Mouse (Mus musculus) CD4-positive naive resting alpha-beta T cell, adult 76 days (primary cell): Measurements from ENCODE around the gene S100a16. TPM values are rescaled to one million over a fixed set of nuclear protein-coding genes. Genes with fewer than 3 reads are reported as not detected.

Source experiments
- total RNA-seq: library from RNA; stranded (reverse); gene quantifications from one replicate; pipeline ENCODE4 v1.2.4, GENCODE M21; 2023

Gene S100a16
- total RNA-seq: not detected

DNA sequence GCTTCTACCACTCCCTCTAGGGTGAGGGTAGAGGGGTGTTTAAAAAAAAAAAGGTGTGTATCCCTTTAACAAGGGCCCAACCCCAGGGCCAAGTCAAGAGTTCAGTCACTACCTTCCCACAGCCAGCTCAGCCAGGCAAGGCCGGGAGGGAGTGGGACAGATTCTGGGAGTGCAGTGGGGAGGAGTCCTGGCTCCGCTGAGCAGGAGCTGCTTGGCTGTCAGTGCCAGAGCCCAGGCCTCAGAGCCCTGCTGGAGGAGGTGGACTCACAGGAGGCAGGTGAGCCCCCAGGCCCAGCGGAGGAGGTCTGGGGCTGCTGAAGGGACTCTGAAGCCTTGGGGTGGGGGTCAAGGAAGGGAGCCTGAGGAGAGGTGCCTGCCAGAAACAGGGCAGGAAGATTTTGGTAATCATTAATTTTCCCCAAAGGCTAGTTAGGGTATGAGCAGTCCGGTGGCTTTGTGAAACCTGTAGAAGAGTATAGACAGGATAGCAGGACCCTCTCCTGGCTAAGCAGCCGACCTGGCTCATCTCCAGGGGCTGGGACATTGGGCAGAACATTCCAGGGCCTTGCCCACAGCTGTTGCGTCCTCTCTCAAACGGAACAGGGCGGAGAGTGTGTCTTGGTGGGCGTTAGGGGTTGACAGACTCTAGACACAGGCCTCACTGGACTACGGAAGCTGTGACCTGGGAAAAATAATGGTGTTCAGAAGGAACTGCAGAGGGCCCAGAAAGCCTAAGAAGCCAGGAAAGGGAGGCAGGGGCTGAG, at the start of gene S100a16:
Gene S100a16 (plus strand): TSS at position 114 of the 764 bp plus-strand sequence.

DNA sequence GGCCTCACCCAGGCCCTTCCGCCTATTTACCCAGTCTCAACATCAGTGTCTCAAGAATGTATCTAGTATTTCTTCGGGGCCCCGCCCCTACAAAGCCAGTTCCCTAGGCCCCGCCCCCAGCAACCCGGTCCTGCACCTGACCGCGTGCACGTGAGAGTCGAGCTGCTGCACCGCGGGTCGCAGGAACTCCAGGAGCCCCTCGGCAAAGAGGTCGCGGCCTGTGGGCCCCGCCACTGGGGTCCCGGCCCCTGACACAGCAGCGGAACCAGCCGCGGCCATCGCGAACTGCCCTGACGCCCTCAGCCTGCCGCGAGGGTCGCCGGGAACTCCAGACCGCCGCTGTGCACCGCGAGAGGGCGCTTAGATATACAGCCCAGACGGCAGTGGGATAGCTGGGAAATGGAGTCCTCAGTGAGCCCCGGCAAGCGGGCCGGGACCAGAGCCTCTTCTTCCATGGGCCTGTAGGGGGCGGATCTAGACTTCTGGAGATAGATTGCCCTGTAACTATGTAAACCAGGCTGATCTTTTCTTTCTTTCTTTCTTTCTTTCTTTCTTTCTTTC, 46.3 kb upstream of the S100a16 start, which contains the start of gene Snapin:
Gene Snapin (minus strand): TSS at position 338 of the 561 bp plus-strand sequence.

DNA sequence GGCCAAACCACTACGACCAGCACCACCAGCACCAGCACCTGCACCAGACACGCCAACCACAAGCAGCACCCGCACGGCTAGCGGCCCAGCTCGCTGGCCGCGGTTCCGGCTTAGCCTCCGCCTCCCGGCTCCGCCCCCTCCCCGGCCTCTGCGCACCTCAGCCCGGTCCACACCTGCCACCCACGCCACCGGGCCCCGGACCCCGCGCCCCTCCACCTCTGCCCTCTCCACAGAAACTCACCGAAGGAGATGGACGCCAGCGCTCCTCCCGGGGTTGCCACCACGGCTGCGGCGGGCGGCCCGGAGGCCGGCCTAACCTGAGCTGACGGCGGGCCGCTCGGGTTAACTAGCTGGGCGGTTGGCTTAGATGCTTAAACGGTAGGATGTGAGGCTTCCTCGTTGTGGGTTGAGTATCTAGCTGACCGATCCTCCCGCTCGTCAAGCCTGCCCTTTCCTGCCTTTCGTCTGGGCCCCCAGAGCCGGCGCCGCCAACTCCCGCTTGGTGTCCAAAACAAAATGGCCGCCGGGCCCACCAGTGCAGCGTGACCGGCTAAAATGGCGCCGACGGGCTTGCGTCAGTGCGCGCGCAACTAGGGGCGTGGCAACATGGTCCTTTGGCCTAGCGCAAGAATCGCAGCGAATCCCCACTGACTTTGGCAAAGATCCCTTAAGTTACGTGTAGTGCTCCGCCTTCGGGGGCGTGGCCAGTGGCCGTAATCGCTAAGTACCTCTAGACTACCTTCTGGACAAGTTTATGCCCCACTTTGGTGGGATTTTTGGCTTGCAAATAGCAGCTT, 27.9 kb upstream of the S100a16 start, which contains the start of gene Chtop:
Gene Chtop (minus strand): TSS at position 549 of the 797 bp plus-strand sequence.

DNA sequence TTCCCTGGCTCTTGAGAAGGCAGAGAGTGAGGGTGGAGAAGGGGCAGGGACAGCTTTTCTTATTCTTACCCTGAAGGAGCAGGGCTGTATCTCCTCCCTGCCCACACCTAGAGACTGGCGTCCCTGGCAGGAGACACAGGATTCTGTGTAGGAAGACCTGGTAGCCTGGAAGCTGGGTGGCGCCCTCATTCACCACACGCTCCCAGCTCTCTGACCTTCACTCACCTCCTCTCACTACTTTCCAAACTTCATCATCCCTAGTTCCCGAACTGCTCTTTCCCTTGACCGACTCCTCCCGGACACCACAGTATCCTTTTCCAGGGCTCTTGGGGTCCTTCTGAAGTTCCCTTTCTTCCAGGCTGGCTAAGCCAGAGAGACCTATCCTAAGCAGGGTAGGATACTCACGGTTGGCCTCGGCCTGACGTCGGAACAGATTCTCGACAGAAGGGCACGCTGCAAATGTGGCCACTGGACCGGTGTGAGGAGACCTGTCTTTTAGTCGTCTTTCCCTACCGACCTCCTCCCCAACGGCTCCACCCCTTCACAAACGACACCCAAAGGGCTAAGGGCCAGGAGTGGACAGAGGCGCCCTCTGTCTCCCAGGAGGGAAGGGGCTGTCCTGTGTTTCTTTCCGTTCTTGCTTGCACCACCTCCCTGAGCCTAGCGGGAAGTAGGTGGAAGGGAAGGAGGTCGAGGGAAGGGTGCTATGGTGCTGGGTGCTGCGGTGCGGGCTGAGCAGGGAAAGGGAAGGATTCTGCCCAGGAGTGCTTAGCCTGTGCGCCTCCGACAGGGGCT, 23.1 kb upstream of the S100a16 start, which contains the start of the genes S100a1 and S100a13:
Gene S100a1 (minus strand): TSS at position 597 of the 795 bp plus-strand sequence.
Gene S100a13 (plus strand): TSS at position 640 of the 795 bp plus-strand sequence.

DNA sequence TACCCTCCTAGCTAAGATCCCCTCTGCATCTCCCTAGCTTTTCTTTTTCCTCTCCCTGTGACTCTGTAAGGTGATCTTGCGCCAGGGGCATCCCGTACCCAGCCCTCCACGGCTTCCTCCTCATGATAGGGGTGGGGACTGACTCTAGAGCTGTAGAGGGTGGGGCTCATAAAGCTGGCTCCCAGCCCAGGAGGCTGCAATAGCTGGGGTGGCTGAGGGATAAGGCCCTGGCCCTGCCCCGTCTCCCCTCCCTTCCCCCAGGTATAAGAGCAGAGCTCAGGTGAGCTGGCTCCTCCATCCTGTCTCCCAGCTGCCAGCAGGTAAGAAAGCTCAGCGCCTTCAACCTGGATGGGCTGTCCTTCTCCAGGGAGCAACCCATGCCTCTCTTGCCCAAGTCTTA, 10.5 kb upstream of the S100a16 start, which contains the start of gene S100a14:
Gene S100a14 (plus strand): TSS at position 277 of the 400 bp plus-strand sequence.

DNA sequence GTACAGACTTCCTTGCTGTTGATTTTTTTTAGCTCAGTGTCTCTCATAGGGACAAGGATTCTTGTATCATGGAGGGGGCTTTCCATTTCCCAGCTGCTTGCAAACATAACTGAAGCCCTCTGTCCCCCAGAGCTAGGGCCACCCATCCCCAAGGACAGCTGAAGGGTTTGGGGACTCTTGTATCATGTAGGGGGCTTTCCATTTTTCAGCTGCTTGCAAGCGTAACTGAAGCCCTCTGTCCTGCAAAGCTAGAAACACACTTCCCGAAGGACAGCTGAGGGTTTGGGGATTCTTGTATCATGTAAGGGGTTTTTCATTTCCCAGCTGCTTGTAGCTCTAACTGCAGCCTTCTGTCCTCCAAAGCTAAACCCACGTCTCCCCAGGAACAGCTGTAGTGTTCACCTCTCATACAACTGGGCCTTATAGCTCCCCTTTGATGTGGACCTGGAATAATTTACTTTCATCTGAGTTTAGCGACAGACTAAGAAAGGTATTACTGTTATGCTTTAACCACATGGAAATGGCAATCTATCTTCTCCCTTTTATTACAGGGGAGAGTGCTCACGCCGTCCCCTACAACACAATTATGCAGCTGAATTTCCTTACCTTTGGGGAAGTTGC, 23.1 kb downstream of the S100a16 start, which contains the start of gene S100a3:
Gene S100a3 (plus strand): TSS at position 571 of the 621 bp plus-strand sequence.

DNA sequence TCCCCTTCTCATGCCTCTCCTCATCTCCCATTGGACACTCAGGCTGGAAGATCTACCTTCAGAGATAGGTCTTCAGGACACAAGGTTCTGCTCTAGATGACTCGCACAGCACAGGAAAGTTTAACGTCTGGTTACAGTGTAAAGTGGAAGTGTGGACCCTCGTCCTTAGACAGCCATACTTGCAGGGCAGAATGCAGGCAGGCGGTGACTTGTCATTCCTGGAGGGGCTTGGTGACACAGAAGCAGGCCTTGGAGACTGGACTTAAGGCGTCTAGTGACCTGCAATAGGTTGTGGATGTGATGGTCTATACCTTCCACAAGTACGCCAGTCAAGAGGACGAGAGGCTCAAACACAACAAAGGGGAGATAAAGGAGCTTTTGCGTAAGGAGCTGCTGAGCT, 52.9 kb downstream of the S100a16 start, which contains the start of gene S100a2:
Gene S100a2 (plus strand): TSS at position 301 of the 400 bp plus-strand sequence.

Other genes starting within 250 kb of the S100a16 start
- 132 TPM for gene Gatad2b, start 244.1 kb upstream of the S100a16 start, total RNA-seq
- gene Slc27a3, start 147.3 kb upstream of the S100a16 start, total RNA-seq: 1.3 TPM
- 42.6 TPM for gene Ints3, start 103.6 kb upstream of the S100a16 start, total RNA-seq
- not detected for gene Npr1, start 71.4 kb upstream of the S100a16 start, total RNA-seq
- gene Ilf2, start 61.1 kb upstream of the S100a16 start, total RNA-seq: 87.3 TPM
- gene Snapin, start 46.2 kb upstream of the S100a16 start, total RNA-seq: 40.6 TPM
- gene Chtop, start 27.8 kb upstream of the S100a16 start, total RNA-seq: 190 TPM
- not detected for gene S100a1, start 22.9 kb upstream of the S100a16 start, total RNA-seq
- 22.1 TPM for gene S100a13, start 22.8 kb upstream of the S100a16 start, total RNA-seq
- 0.79 TPM for gene S100a14, start 10.4 kb upstream of the S100a16 start, total RNA-seq
- not detected for gene S100a3, start 23.3 kb downstream of the S100a16 start, total RNA-seq
- not detected for gene S100a2, start 53.0 kb downstream of the S100a16 start, total RNA-seq
- not detected for gene Gm42674, start 64.7 kb downstream of the S100a16 start, total RNA-seq
- 13.8 TPM for gene S100a4, start 66.5 kb downstream of the S100a16 start, total RNA-seq
- gene S100a5, start 71.3 kb downstream of the S100a16 start, total RNA-seq: not detected
- 8.2 TPM for gene S100a6, start 75.6 kb downstream of the S100a16 start, total RNA-seq
- not detected for gene S100a7a, start 116.8 kb downstream of the S100a16 start, total RNA-seq
- gene S100a8, start 131.7 kb downstream of the S100a16 start, total RNA-seq: 16.9 TPM
- 25.7 TPM for gene S100a9, start 158.5 kb downstream of the S100a16 start, total RNA-seq
- not detected for gene Pglyrp4, start 189.7 kb downstream of the S100a16 start, total RNA-seq
- gene Gm5849, start 240.6 kb downstream of the S100a16 start, total RNA-seq: not detected